Mouse (Mus musculus) thymus, postnatal 14 days (tissue): ENCODE measurements around the gene Gm20388.
"Not testable (repeated sequence)": the region's sequence is repeated elsewhere in the genome, so short reads cannot be mapped to it uniquely, and the experiment has no call there.

Source experiments
- DNase-seq: peaks from one replicate; pipeline ENCODE4 v3.0.0; 2021

Gm20388 gene

DNA sequence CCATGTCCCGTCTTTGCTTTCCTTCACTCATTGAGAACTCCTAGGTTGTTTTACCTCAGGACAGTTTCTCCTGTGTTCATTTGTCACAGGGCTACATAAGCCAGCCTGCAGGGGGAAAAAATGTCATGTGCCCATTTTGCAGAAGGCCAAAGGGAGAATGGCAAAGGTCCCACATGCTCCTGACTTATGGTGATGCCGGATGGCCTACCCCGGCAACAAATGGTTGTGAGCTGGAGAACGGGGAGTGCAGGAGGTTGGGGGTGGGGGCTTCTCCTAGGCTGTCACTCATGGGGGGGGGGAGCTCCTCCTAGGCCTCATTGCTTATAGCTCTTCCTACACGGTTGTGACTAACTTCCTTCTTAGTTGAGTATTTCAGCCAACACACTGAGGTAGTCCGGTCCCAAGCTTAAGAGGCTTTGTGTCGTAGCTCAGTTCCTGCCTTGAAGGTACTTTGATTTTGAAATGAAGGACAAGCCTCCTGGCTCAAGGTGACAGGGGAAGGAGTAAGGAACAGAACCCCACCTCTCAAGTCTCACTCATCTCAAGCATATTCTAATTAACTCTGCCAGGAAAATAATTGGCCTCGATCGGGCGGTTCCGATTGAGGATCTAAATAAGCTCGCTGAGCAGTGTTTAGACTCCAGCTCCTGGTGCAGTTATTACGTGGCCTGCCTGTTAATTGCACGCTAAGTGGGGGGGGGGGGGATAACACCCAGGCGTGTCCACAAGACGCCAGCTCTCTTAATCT, 4233.4 kb downstream of the Gm20388 start:
- DNase-seq, result no peak

DNA sequence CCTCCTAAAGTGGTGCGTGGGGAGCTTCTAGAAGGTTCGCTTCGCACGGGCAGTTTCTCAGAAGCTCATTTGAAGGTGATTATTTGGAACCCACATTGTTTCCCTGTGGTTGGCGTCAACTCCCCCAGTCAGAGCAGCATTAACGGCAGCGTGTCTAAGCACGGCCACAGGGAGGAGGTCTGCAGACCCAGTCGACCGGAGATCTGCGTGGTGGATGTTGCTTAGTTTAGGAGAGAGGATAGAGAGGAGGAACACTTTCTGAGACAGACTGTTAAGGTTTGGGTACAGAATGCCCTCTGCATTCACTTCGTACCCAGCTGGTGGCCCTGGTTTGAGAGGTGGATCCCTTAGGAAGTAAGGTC, 4234.0 kb downstream of the Gm20388 start:
- DNase-seq, result no peak

DNA sequence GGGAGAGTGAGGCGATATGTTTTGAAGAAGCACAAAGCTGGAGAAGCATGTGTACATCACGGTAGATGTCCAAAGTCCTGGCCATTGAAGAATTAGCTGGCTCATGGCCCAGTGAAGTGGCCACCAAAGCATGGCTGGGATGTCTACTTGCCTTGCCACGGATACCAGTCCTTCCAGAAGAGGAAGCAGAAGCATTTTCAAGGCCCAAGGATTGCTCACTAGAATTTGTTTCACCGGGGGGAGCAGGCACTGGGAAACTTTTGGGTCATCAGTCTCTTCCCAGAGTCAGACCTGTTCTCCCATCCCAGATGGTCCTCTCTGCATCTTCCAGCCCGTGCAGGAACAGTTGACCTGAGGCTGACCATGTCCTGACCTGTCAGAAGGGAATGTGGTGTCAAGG, 4235.6 kb downstream of the Gm20388 start:
- no peak for DNase-seq

DNA sequence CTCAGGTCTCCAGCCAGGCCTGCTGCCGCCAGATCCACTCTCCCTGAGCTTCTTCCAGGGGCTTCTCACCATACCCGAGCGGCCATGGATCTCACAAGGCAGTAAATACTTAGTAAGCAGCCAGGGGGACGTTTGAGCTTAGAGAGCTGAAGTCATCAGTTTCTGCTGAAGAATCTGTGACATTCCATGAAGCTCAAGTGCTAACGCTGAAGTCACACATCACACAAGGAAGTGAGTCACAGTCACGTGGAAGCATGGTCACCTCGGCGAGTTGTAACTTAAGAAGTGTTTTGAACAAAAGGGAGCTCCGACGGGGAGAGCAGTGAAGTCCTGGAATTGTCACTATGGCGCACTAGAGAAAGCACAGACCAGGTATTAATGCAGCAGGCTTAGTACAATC, 4239.4 kb downstream of the Gm20388 start:
- no peak for DNase-seq

DNA sequence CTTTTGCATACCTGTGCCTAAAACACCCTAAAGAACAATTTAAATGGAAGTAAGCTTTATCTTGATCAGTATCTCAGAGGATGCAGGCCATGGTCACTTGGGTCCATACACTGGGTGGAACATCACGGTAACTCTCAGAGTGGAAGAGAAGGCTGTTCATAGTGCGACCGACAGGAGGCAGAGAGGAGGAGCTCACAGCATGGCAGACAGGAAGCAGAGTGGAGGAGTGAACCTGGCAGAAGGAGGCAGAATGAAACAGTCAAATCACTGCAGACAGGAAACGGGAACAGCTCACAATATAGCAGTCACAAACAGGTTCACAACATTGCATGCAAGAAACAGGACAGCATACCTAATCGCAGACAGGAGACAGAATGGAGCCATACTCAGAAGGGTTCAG, 4239.9 kb downstream of the Gm20388 start:
- DNase-seq, result peak; percentile 34

DNA sequence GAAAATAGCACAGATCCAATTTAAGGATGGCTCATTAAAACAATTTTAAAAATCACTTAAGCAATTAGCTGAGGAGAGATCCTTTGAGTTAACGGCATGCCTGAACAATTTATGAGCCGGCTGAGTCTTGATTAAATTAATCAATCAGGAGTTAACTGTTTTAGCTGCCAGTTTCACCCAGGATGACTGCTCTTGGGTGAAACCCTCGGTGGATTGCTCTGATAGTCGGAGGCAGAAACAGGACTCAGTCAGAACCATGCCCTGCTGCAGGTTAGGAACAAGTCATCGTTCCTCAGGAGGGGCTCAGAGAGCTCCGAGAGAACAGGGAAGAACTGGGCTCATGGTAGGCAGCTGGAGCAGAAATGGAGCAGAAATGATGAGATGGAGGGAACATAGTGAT, 4241.2 kb downstream of the Gm20388 start:
- no peak for DNase-seq

DNA sequence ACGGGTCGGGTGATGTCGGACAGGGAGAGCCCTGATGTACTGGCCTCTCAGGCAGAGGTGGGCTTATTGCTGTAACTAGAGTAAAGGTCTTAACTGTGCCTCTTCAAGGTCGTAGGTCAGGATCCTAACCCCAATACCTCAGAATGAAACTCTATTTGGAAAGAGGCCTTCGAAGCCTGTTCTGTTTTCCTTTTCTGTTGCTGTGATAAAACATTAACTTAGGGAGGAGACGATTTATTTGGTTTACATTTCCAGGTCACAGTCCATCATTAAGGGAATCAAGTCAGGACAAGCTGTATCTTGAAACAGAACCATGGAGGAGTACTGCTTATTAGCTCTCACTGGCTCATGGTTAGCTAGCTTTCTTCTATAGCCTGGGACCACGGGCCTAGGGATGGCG, 4242.1 kb downstream of the Gm20388 start:
- no peak for DNase-seq

DNA sequence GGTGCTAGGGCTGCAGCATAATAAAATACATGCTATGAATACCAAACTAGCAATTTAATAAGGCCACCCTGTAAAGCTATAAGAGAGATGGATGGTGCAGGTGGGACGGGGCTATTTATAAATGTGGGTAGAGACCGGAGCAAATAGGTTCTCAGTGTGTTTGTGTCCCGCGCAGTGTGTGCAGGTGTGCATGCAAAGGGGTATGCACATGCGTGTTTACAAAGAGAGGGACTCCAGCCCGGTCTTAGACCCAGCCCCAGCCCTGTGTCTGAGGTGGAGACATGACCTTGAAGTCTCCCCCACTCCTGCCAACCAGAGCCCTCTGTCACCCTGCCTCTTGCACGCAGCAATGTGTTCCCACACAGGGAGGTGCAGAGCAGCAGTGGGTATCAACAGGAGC, 4245.7 kb downstream of the Gm20388 start:
- DNase-seq, result no peak

DNA sequence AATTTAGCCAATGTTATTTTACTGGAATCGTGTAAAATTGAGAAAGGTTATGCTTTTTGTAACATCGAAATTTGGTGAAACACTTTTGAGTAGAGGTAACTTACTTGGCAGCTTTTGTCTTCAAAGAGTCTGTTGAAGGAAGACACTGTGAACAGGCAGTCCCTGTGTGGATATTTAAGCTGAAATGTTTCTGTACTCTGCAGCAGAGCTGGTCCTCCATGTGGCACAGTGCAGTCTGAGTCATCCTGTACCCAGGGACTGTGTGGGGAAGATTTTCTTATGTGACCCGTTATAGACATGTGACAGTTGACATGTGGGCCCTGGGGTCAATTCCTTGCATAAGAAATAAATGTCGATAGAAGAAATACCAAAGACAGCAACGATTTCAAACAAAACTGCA, 4251.0 kb downstream of the Gm20388 start:
- no peak for DNase-seq

DNA sequence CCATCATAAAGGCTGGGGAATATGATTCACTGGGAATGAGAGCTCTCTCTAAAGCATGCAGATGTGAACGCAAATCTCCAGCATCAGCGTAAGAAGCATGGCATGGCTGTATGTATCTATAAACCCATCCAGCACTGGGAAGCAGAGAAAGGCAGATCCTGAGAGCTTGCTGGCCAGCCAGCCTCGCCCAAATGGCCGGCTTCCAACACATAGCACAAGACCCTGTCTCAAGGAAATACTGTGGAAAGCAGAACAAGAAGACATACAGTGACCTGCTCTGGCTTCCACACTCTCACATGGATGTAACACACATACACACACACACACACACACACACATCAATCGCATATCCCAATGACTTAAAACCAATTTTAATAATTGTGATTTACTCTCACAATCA, 4252.6 kb downstream of the Gm20388 start:
- DNase-seq, result no peak

DNA sequence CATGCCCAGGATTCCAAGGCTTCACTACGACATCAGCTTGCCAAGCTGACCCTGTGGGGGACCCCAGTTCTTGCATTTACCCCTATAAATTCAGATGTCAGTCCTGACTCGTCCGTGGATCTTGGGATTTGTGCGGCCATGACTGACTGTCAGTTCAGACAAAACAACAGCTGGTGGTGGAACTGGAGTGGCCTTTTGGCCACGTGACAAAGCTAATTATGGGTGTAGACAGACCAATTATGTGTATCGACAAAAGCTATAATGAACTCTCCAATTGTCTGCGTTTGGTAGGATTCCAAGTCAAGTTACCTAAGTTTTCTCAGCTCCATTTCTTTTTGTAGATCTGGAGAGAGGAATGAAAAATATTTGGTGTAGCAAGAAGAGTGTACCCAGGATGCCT, 4259.1 kb downstream of the Gm20388 start:
- DNase-seq, result no peak

DNA sequence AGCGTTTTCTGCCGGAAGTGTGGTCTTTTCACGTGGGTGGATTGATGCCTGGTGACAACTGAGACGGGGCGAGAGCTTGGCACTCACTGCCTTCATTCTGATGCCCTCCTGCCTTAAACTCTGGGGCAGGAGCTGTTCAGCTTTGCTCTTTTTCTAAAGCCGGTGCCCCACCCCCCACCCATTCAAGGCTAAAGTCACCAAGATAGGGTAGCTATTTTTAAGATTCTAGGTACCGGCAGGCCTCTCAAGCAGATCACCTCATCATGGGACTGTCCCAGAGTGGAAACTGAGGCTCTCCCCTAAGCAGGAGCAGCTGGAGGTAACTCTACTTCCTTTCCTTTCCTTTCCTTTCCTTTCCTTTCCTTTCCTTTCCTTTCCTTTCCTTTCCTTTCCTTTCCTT, 4260.0 kb downstream of the Gm20388 start:
- no peak for DNase-seq

DNA sequence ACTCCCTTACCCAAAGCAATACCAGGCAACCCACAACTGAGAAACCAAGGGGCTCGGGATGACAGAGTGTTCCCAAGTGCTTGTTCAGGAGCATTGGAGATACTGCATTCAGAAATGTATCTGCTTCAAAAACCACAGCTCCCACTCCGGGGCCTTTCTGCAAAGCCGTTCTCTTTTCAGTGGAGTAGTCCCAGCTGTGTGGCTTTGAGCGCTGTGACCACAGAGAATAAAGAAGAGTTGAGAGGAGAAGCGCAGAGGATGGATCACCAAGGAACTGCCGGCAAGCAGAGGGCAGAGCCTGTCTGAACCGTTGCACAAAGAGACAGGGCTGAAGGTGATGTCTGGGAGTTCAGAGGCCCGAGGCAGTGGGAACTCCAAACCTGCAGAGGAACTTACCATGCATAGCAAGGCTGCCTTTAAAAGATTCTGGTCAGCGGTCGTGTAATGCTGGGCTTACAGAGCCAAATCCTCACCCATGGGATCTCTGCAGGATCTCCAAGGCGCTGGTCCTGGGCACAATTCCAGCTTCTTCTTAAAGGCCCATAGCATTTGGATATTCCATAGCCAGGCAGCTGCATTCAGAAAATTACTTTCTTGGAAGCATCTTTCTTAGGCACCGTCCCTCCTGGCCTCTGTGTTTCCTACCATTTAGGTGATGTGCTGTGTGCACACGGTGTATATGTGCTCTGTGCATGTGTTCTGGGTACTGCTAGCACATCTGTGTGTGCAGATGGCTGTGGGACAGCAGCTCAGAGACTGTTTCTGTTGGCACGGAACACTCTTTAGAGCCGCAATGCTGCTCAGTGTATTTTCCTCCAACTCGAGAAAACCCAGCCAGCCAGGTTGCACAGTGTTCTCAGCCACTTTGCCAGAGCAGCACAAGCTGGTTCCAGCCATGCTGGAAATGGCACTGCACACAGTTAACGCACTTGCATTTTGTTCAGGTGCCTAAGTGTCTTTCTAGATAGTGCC, 4261.2 kb downstream of the Gm20388 start:
- peak; percentile 45 for DNase-seq

DNA sequence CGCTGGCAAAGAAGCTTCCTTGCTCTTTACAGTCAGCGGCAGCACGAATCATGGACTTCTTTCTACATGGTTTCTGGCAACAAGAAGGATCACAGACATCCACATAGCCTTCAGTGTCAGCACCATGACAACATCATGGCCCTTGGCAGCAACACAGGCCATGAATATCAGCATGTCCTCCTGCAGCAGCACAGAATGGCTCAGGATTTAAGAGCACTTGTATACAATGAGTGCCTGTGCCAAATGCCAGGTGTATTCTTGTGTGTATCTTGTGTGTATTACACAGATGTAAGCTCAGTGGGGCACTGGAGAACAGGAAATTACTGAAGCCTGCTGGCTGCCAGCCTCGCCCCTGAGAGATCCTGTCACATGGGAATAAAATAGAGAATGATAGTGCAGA, 4263.0 kb downstream of the Gm20388 start:
- peak; percentile 43 for DNase-seq

DNA sequence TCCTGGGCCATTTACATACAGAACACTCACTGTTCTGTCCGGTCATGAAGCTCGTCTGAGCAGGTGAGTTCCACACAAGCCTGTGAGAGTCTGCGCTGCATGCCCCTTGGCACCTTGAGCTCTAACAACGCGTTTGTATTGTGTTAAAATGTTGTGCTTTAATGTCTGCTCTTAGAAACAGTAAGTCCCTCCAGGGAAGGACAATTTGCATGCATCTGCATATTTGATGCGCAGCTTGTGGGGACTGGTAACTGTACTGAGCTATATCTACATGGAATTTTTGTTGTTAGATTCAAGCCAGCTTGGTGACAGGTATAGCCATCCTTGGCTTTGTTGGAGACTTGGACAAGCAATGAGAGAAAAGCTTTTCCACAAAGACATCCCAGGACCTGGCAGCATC, 4265.5 kb downstream of the Gm20388 start:
- DNase-seq, result no peak

DNA sequence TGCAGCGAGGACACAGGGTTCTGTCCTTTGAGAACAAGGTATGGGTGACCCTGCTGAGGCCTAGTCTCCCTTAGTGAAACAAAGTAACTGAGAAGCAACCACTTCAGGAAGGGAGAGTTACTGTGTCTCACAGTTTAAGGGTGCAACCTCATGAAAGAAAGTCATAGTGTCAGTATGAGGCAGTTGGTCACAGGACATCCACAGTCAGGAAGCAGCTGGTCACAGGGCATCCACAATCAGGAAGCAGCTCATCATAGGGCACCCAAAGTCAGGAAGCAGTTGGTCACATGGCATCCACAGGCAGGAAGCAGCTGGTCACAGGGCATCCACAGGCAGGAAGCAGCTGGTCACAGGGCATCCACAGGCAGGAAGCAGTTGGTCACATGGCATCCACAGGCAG, 4266.5 kb downstream of the Gm20388 start:
- DNase-seq, result not testable (repeated sequence)

DNA sequence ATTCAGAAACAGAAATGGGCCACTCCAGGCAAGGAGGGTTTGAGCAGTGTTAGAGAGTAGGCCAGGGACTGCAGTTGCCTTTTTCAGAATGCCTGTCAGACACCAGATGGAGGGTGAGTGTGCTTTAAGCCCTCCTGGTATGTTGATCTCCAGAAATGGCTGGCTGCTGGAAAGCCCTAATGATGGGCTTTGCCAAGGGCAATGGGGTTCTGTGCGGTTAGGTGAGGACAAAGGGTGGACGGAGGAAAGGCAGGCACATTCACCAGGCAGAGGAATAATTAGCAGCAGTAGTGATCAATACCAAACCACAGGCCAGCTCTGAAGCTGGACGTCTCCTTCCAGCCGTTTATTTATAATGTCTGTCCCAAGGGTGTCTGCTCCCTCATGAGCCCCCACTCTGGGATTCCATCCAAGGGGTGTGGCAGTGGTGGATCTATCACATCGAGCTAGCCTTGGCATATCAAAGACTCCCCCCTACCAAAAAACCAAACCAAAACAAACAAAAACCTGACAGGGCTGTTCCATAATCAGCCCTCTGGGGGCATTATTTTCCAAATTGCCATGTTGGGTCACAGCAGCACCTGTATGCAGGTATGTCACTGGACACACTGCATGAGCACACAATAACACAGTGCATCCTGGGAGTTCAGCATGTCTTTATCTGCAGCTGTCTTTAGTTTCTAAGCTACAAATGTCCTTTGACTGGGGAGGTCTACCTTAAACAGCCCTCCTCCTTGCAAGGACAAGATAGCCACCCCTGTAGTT, 4270.2 kb downstream of the Gm20388 start:
- no peak for DNase-seq

DNA sequence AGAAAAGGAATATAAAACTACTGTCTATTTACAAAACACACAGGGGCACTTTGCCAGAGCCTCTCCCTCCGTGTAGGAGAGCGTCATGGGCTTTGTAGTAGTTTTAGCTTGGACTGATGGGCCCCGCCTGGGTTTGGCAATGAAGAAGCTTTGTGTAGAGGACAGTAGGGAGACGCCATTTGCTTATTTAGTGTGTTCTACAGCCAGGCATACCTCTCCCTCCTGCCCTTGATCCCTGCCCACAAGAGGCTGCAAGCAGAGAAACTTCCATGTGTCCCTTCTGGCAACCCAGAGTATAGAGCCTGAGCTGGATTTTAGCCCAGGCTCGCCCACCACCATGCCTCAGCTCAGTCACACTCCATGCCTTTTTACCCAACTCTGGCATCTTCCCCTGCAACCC, 4271.1 kb downstream of the Gm20388 start:
- DNase-seq, result no peak

DNA sequence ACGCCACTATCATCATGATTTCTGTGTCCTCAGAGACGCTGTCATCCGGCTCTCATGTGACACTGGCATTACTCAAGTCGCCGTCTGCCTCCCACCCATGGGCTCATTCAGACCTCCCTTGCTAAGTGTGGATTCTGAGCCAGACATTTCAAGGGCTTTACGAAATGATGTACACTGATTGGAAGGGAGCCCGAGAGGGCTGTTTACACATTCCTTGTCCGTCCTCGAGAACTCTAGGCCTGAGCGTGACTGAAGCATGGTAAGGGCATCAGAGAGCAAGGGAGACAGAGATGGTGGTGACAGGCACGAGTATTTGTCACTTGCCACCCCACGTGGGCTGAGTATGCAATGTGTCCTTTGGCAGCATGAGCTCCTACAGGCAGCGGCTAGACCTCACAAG, 4271.6 kb downstream of the Gm20388 start:
- no peak for DNase-seq

DNA sequence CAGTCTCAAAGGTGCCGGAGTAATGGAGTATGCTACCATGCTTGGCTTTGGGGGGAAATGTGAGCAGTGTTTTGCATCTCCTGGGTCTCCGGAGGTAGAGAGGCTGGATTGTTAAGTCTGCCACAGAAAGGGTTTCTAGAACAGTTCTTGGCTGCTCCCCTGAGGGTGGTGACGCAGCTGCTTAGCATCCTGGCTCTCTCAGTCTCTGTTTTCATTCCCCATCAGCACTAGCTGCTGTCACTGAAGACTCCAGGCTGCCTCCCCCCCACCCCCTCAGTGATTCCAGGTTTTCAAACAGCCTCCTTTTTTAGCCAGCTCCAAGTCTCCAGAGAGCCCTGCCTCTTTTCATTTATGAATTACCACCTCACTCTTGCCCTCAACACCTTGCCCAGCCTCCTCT, 4273.4 kb downstream of the Gm20388 start:
- DNase-seq, result no peak

DNA sequence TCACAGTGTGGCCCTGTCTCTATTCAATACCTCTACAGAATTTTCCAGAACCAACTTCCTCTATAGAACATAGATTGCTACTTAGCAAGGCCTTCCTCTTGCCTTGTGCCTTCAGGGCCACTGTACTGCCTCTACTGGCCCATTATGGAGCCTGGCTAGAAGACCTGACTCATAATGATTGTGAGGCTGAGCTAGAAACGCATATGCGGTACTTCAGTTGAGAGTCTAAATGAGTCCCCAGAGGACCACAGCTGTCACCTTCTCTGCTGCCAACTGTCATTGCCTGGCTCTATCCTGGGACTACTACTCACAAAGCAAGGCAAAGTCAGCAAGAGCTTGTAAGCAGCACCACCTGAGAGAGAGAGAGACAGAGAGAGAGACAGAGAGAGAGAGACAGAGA, 4273.9 kb downstream of the Gm20388 start:
- no peak for DNase-seq

DNA sequence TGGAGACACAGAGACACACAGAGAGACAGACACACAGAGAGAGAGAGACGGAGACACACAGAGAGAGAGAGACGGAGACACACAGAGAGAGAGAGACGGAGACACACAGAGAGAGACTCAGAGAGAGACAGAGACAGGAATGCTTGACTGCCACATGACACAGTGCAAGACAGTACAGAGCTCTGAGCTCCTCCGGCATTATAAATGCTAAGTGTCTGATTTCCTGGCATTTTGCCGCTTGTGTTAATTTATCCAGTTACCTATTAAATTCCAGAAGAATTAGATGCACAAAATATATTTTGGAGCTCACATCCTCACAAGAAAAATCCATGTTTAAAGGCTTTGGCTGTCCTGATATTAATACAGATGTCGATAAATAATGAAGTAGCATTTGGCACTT, 4274.4 kb downstream of the Gm20388 start:
- no peak for DNase-seq

DNA sequence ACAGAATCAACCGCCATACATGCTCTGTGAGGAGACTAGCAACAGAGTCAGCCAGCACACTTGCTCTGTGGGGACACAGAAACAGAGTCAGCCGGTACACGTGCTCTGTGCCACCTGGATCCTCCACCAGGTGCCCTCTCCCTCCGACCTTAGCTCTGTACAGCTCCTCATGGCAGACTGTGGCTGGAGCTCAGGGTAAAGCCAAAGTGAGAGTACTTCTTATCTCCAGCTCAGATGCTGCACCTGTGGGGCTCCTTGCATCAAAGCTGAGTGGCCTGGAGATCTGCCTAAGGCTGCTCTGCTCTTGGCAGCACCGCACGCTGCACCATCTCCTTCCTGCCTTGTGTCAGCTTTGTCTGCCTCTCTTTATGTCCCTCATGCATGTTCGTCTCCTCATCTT, 4279.7 kb downstream of the Gm20388 start:
- DNase-seq, result peak; percentile 66

DNA sequence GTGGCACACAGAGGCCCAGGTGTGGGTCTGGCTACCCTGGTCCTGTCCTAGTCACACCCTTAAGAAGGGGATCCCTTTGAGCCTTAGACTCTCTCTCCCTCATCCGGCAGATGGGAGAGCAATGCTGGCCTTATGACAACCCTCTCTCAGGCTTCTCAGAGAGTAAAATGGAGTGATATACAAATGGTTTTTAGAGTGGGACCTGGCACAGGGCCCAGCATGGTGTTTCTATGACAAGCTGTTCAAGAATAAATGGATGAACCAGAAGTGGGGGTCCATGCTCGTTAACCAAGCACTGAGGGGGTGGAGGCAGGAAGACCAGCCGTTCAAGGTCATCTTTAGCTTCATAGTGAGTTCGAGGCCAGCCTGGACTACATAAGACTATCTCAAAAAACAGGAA, 4281.6 kb downstream of the Gm20388 start:
- DNase-seq, result no peak
